Mouse (Mus musculus): ENCODE data around the gene Kmt2c.
A peak's percentile ranks its signal among the peaks of the same experiment; 100 is the strongest.

The Kmt2c gene

GRCm38 (mm10) chr5:25222752-25223702, 275.6 kb downstream of the Kmt2c start, which contains the start of gene E130116L18Rik:
Gene E130116L18Rik (minus strand): TSS chr5:25223153.
- peak; percentile 86 for DNase-seq (ENCODE audit: low spot score)
